Mouse (Mus musculus) MEL (cell line): Measurements from ENCODE around the gene Aox4. TPM values are rescaled to one million over a fixed set of nuclear protein-coding genes. Genes with fewer than 3 reads are reported as not detected.
A peak's percentile ranks its signal among the peaks of the same experiment; 100 is the strongest.

Experiments used
- DNase-seq: peaks from one replicate; pipeline ENCODE4 v3.0.0; 2011; ENCODE audit warnings: low read depth, low spot score
- H3K27ac ChIP-seq: 2 replicates; pipeline ENCODE4 v1.5.1; 2012; ENCODE audit warnings: low read depth, mild to moderate bottlenecking, control low read depth, low read length, moderate library complexity; ENCODE audit not compliant: control insufficient read depth
- H3K27me3 ChIP-seq, 2 experiments: fragments of 150-350 bp in 1 of 2; sonication (generic) in 1 of 2; 2 replicates each; pipeline ENCODE4 v1.6.1; 2012; ENCODE audit warnings: low read length in 2 of 2, mild to moderate bottlenecking in 2 of 2, improper control_type of control experiment in 1 of 2, moderate library complexity in 1 of 2; ENCODE audit not compliant: insufficient read depth in 2 of 2, control insufficient read depth in 1 of 2
- H3K36me3 ChIP-seq, 2 experiments: 2 replicates each; pipeline ENCODE4 v1.6.1; 2012 to 2014; ENCODE audit warnings: low read length in 2 of 2, improper control_type of control experiment in 1 of 2, inconsistent platforms in 1 of 2, mild to moderate bottlenecking in 1 of 2; ENCODE audit not compliant: insufficient read depth in 2 of 2, control insufficient read depth in 1 of 2
- H3K4me1 ChIP-seq, 2 experiments: fragments of 150-350 bp in 1 of 2; sonication (generic) in 1 of 2; 2 replicates each; pipeline ENCODE4 v1.6.1; 2012; ENCODE audit warnings: low read length in 2 of 2, improper control_type of control experiment in 1 of 2, mild to moderate bottlenecking in 1 of 2; ENCODE audit not compliant: insufficient read depth in 2 of 2, control insufficient read depth in 1 of 2
- H3K4me3 ChIP-seq, 2 experiments: fragments of 150-350 bp in 1 of 2; sonication (generic) in 1 of 2; 2 replicates each; pipeline ENCODE4 v1.5.1; 2012; ENCODE audit warnings: low read depth in 2 of 2, low read length in 2 of 2, mild to moderate bottlenecking in 2 of 2, moderate library complexity in 2 of 2, control low read depth in 1 of 2, improper control_type of control experiment in 1 of 2; ENCODE audit not compliant: control insufficient read depth in 1 of 2, insufficient read depth in 1 of 2
- H3K79me2 ChIP-seq: 2 replicates; pipeline ENCODE4 v1.6.1; 2012; ENCODE audit warnings: mild to moderate bottlenecking, low read length, moderate library complexity; ENCODE audit not compliant: control insufficient read depth, poor library complexity, insufficient read depth
- H3K9ac ChIP-seq: 2 replicates; pipeline ENCODE4 v1.6.1; 2012; ENCODE audit warnings: low read depth, mild to moderate bottlenecking, control low read depth, low read length, moderate library complexity; ENCODE audit not compliant: control insufficient read depth, poor library complexity, severe bottlenecking
- H3K9me3 ChIP-seq: fragments of 150-350 bp; sonication (generic); replicated peaks from 2 replicates; pipeline ENCODE4 v1.6.1; 2012; ENCODE audit warnings: mild to moderate bottlenecking, low read length, improper control_type of control experiment, moderate library complexity; ENCODE audit not compliant: insufficient read depth
- BHLHE40 ChIP-seq: IDR thresholded peaks from 2 replicates; pipeline ENCODE4 v1.6.1; 2012; ENCODE audit warnings: low read depth, mild to moderate bottlenecking, inconsistent platforms, low read length, improper control_type of control experiment, borderline replicate concordance
- CHD1 ChIP-seq: IDR thresholded peaks from 2 replicates; pipeline ENCODE4 v1.6.1; 2012; ENCODE audit warnings: low read depth, mild to moderate bottlenecking, inconsistent platforms, low read length, improper control_type of control experiment
- CHD2 ChIP-seq: IDR thresholded peaks from 2 replicates; pipeline ENCODE4 v1.6.1; 2011; ENCODE audit warnings: low read length, improper control_type of control experiment
- CTCF ChIP-seq, 3 experiments: IDR thresholded peaks in 2 of 3; conservative IDR thresholded peaks in 1 of 3; 2 replicates each; pipeline ENCODE4 v1.5.1; 2011 to 2012; ENCODE audit warnings: low read length in 3 of 3, low read depth in 2 of 3, mild to moderate bottlenecking in 2 of 3, improper control_type of control experiment in 1 of 3, inconsistent platforms in 1 of 3, mixed read lengths in 1 of 3, moderate library complexity in 1 of 3; ENCODE audit not compliant: control insufficient read depth in 1 of 3, insufficient read depth in 1 of 3, poor library complexity in 1 of 3, severe bottlenecking in 1 of 3
- ELF1 ChIP-seq: IDR thresholded peaks from 2 replicates; pipeline ENCODE4 v1.6.1; 2014; ENCODE audit warnings: low read depth, mild to moderate bottlenecking, inconsistent platforms, low read length, improper control_type of control experiment, moderate library complexity
- GATA1 ChIP-seq: IDR thresholded peaks from 2 replicates; pipeline ENCODE4 v1.6.1; 2011; ENCODE audit warnings: low read depth, low read length, improper control_type of control experiment
- HCFC1 ChIP-seq: IDR thresholded peaks from 2 replicates; pipeline ENCODE4 v1.6.1; 2012; ENCODE audit warnings: low read depth, mild to moderate bottlenecking, inconsistent platforms, low read length, improper control_type of control experiment, moderate library complexity
- JUND ChIP-seq: IDR thresholded peaks from 2 replicates; pipeline ENCODE4 v1.6.1; 2011; ENCODE audit warnings: low read depth, mild to moderate bottlenecking, improper control_type of control experiment, low read length
- MAFK ChIP-seq: IDR thresholded peaks from 2 replicates; pipeline ENCODE4 v1.6.1; 2011; ENCODE audit warnings: low read depth, mild to moderate bottlenecking, low read length, improper control_type of control experiment, borderline replicate concordance
- MAX ChIP-seq: IDR thresholded peaks from 2 replicates; pipeline ENCODE4 v1.6.1; 2011; ENCODE audit warnings: low read length, improper control_type of control experiment
- MAZ ChIP-seq: IDR thresholded peaks from 2 replicates; pipeline ENCODE4 v1.6.1; 2012; ENCODE audit warnings: low read depth, mild to moderate bottlenecking, inconsistent platforms, low read length, improper control_type of control experiment
- MXI1 ChIP-seq: IDR thresholded peaks from 2 replicates; pipeline ENCODE4 v1.6.1; 2011; ENCODE audit warnings: mild to moderate bottlenecking, low read depth, low read length, improper control_type of control experiment
- MYB ChIP-seq: IDR thresholded peaks from 2 replicates; pipeline ENCODE4 v1.6.1; 2011; ENCODE audit warnings: mild to moderate bottlenecking, low read depth, low read length, improper control_type of control experiment
- MYC ChIP-seq: IDR thresholded peaks from 2 replicates; pipeline ENCODE4 v1.6.1; 2011; ENCODE audit warnings: low read depth, mild to moderate bottlenecking, low read length, improper control_type of control experiment, moderate library complexity
- NRF1 ChIP-seq: IDR thresholded peaks from 2 replicates; pipeline ENCODE4 v1.6.1; 2014; ENCODE audit warnings: low read depth, mild to moderate bottlenecking, inconsistent platforms, low read length, improper control_type of control experiment, moderate library complexity; ENCODE audit not compliant: poor library complexity, insufficient read depth, severe bottlenecking
- POLR2A ChIP-seq, 2 experiments: IDR thresholded peaks; 2 replicates each; pipeline ENCODE4 v1.6.1; 2011 to 2012; ENCODE audit warnings: low read length in 2 of 2, mild to moderate bottlenecking in 2 of 2, control low read depth in 1 of 2, improper control_type of control experiment in 1 of 2, low read depth in 1 of 2, moderate library complexity in 1 of 2; ENCODE audit not compliant: control insufficient read depth in 1 of 2, insufficient read depth in 1 of 2, poor library complexity in 1 of 2
- POLR2AphosphoS2 ChIP-seq: IDR thresholded peaks from 2 replicates; pipeline ENCODE4 v1.6.1; 2011; ENCODE audit warnings: low read length, improper control_type of control experiment
- RAD21 ChIP-seq: IDR thresholded peaks from 2 replicates; pipeline ENCODE4 v1.6.1; 2011; ENCODE audit warnings: mild to moderate bottlenecking, low read depth, low read length, improper control_type of control experiment
- RCOR1 ChIP-seq: IDR thresholded peaks from 2 replicates; pipeline ENCODE4 v1.6.1; 2012; ENCODE audit warnings: low read depth, mild to moderate bottlenecking, inconsistent platforms, low read length, improper control_type of control experiment
- SMC3 ChIP-seq: IDR thresholded peaks from 2 replicates; pipeline ENCODE4 v1.6.1; 2011; ENCODE audit warnings: low read depth, low read length, improper control_type of control experiment
- TAL1 ChIP-seq: IDR thresholded peaks from 2 replicates; pipeline ENCODE4 v1.6.1; 2012; ENCODE audit warnings: mild to moderate bottlenecking, inconsistent platforms, low read length, moderate library complexity, mixed read lengths
- UBTF ChIP-seq: IDR thresholded peaks from 2 replicates; pipeline ENCODE4 v1.6.1; 2012; ENCODE audit warnings: low read depth, mild to moderate bottlenecking, inconsistent platforms, low read length, improper control_type of control experiment, moderate library complexity, borderline replicate concordance; ENCODE audit not compliant: insufficient read depth
- USF2 ChIP-seq, 2 experiments: IDR thresholded peaks; 2 replicates each; pipeline ENCODE4 v1.6.1; 2011 to 2012; ENCODE audit warnings: improper control_type of control experiment in 2 of 2, low read length in 2 of 2, borderline replicate concordance in 1 of 2, inconsistent platforms in 1 of 2, low read depth in 1 of 2, mild to moderate bottlenecking in 1 of 2; ENCODE audit not compliant: insufficient read depth in 1 of 2
- ZC3H11A ChIP-seq: IDR thresholded peaks from 2 replicates; pipeline ENCODE4 v1.6.1; 2012; ENCODE audit warnings: low read depth, mild to moderate bottlenecking, inconsistent platforms, low read length, improper control_type of control experiment
- ZMIZ1 ChIP-seq: IDR thresholded peaks from 2 replicates; pipeline ENCODE4 v1.6.1; 2012; ENCODE audit warnings: low read depth, mild to moderate bottlenecking, inconsistent platforms, low read length, improper control_type of control experiment, moderate library complexity
- ZNF384 ChIP-seq: IDR thresholded peaks from 2 replicates; pipeline ENCODE4 v1.6.1; 2012; ENCODE audit warnings: low read depth, mild to moderate bottlenecking, inconsistent platforms, low read length, improper control_type of control experiment
- polyA plus RNA-seq, 2 experiments: library from polyadenylated mRNA; stranded (reverse) in 1 of 2; unstranded in 1 of 2; fragments of >175 nt in 1 of 2; fragments of >200 nt in 1 of 2; gene quantifications; 2 replicates each; pipeline versions ENCODE4 v1.2.1 to v1.2.4; 2012; ENCODE audit warnings: low replicate concordance in 2 of 2, low read depth in 1 of 2; ENCODE audit not compliant: insufficient read length in 2 of 2, insufficient read depth in 1 of 2, missing spikeins in 1 of 2
- total RNA-seq: library from RNA; depleted of rRNA; stranded (reverse); fragments of 300-350 nt; gene quantifications from 2 replicates; pipeline ENCODE4 v1.2.3, GENCODE M21; 2012

Gene Aox4
- total and polyA plus RNA-seq, 3 experiments = not detected

- no peak overlapping the region for H3K4me3 ChIP-seq
- no peaks in the 10 kb centered on the region for H3K27me3 ChIP-seq
- no peaks in the 10 kb centered on the region for H3K79me2 ChIP-seq
- H3K27ac ChIP-seq = no peak overlapping the region
- H3K9me3 ChIP-seq = no peaks in the 10 kb centered on the region
- TF ChIP-seq RCOR1 (no peak), SMC3 (peak; percentile 79), RAD21 (peak; percentile 73), MAZ (no peak), MYC (no peak), CTCF (IDR thresholded peaks at IDR 0.05 in 2 of 3, conservative IDR thresholded peaks at IDR 0.05 in 1 of 3; ENCODE audit: control insufficient read depth in 1 of 3, insufficient read depth in 1 of 3, low read depth in 2 of 3, low read length in 3 of 3, poor library complexity in 1 of 3, severe bottlenecking in 1 of 3) (peak in 2 of 3 experiments; percentile 26 to 69; a peak in 3 of 6 replicates), HCFC1 (no peak), CHD2 (no peak), POLR2AphosphoS2 (no peak), CHD1 (no peak), POLR2A (IDR thresholded peaks at IDR 0.05; ENCODE audit: control insufficient read depth in 1 of 2, insufficient read depth in 1 of 2, low read depth in 1 of 2, low read length in 2 of 2, poor library complexity in 1 of 2) (no peak), TAL1 (no peak), MAFK (no peak), ELF1 (no peak), ZNF384 (no peak), USF2 (IDR thresholded peaks at IDR 0.05; ENCODE audit: borderline replicate concordance in 1 of 2, insufficient read depth in 1 of 2, low read depth in 1 of 2, low read length in 2 of 2) (no peak), GATA1 (no peak), MAX (no peak), ZMIZ1 (no peak), ZC3H11A (peak; percentile 45), UBTF (no peak), JUND (no peak), MYB (no peak), MXI1 (no peak), BHLHE40 (no peak), NRF1 (no peak)
- no peaks in the 10 kb centered on the region for H3K36me3 ChIP-seq
- no peak overlapping the region for H3K9ac ChIP-seq
- H3K4me1 ChIP-seq = no peaks in the 10 kb centered on the region
- DNase-seq = peak; percentile 53
Measured at GRCm38 (mm10) chr1:58270807-58271569, 60.8 kb downstream of the Aox4 start.
